In the genomic region with DNA sequence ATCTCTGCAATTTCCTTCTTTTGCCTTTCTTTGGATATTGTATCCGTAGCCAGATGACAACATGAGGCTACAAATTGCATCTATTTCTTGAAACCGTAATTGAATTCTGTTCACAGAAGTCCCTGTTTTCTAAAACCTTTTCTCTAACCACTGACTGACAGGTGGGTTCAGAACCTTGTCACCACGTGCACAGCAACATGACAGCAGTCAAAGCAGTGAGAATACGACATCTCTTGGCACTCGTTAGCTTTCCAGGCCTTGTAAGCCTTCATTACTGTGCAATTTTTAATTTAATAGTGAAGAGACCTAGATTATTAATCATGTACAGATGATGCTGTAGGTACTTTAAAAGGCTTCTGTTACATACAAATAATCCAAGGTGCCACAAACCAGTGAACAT, we compare ENCODE assay signal across 16 mouse cellular contexts.
"Had no signal": no experiment of that assay in that cellular context is flagged by ENCODE, and none has a peak within 500 bp of the region (broad histone marks: within the 10 kb centered on the region; RNA-seq: fewer than 3 reads in every experiment).

No protein-coding gene starts in this region.

- H3K9ac ChIP-seq: lung, embryonic 15.5 days; midbrain, embryonic 13.5 days; midbrain, embryonic 15.5 days; neural tube, embryonic 12.5 days; stomach, embryonic 15.5 days had no signal

- DNase-seq: lung, adult 2 months; lung, postnatal 14 days; lung, postnatal 36 days; right cerebral cortex, postnatal 14 days; thymus, adult 2 months; thymus, postnatal 25 days had no signal

- H3K36me3 ChIP-seq: lung, embryonic 15.5 days; midbrain, embryonic 13.5 days; midbrain, embryonic 15.5 days; neural tube, embryonic 12.5 days; stomach, embryonic 15.5 days had no signal

- ATAC-seq: lung, postnatal 0 days; midbrain, embryonic 13.5 days; midbrain, embryonic 15.5 days had no signal

- H3K4me2 ChIP-seq: lung, embryonic 15.5 days; midbrain, embryonic 11.5 days; midbrain, embryonic 13.5 days; midbrain, embryonic 15.5 days; neural tube, embryonic 12.5 days; stomach, embryonic 15.5 days had no signal

- H3K27ac ChIP-seq: lung, embryonic 15.5 days; macrophage; midbrain, embryonic 13.5 days; midbrain, embryonic 15.5 days; neural tube, embryonic 12.5 days; stomach, embryonic 15.5 days; stomach, postnatal 0 days had no signal

- H3K4me3 ChIP-seq: lung, embryonic 15.5 days; megakaryocyte, embryonic 14.5 days; midbrain, embryonic 13.5 days; midbrain, embryonic 15.5 days; neural tube, embryonic 12.5 days; stomach, embryonic 15.5 days had no signal

- H3K27me3 ChIP-seq: lung, embryonic 15.5 days; megakaryocyte, embryonic 14.5 days; midbrain, embryonic 13.5 days; midbrain, embryonic 15.5 days; neural tube, embryonic 12.5 days; stomach, embryonic 15.5 days had no signal

- H3K9me3 ChIP-seq: lung, embryonic 15.5 days; megakaryocyte, embryonic 14.5 days; midbrain, embryonic 13.5 days; midbrain, embryonic 15.5 days; neural tube, embryonic 12.5 days; stomach, embryonic 15.5 days had no signal

- H3K4me1 ChIP-seq: lung, embryonic 15.5 days; megakaryocyte, embryonic 14.5 days; midbrain, embryonic 13.5 days; midbrain, embryonic 15.5 days; neural tube, embryonic 12.5 days; stomach, embryonic 15.5 days had no signal
